Mouse (Mus musculus): ENCODE results near the gene S100a16. TPM values are rescaled to one million over a fixed set of nuclear protein-coding genes. Genes with fewer than 3 reads are reported as not detected.
A peak's percentile ranks its signal among the peaks of the same experiment; 100 is the strongest.

Gene S100a16
- polyA plus RNA-seq, 1 experiment: 10.9 TPM

- WGBS: 87% methylated on average over 4 of the region's 4 CpGs
Observed at GRCm38 (mm10) chr3:90582556-90582955, 45.5 kb downstream of the S100a16 start.

GRCm38 (mm10) chr3:90583893-90584292 is 46.8 kb downstream of the S100a16 start:
- H3K4me3 ChIP-seq (replicated peaks; ENCODE audit: control insufficient read depth, low read depth, low read length): no peak overlapping the region
- no peak overlapping the region for H3K27ac ChIP-seq (ENCODE audit: control insufficient read depth, insufficient read depth, low read depth, low read length, poor library complexity)
- H3K4me1 ChIP-seq (ENCODE audit: control insufficient read depth, insufficient read depth, low read length): peaks cover 8% of the 10 kb centered on the region
- WGBS: 39% methylated on average over 3 of the region's 3 CpGs
- TF ChIP-seq POLR2A (IDR thresholded peaks at IDR 0.05; ENCODE audit: borderline replicate concordance, control insufficient read depth, low read depth, low read length) (no peak), CTCF (IDR thresholded peaks at IDR 0.05; ENCODE audit: control insufficient read depth, insufficient read depth, low read length) (no peak)

More at GRCm38 (mm10) chr3:90582556-90582955, 45.5 kb downstream of the S100a16 start:
- TF ChIP-seq POLR2A (IDR thresholded peaks at IDR 0.05; ENCODE audit: borderline replicate concordance, control insufficient read depth, low read depth, low read length): no peak
- no peak for TF ChIP-seq CTCF (IDR thresholded peaks at IDR 0.05; ENCODE audit: control insufficient read depth, insufficient read depth, low read length)
- peaks cover 4% of the 10 kb centered on the region; the same call in 1 of the 2 replicates for H3K4me1 ChIP-seq (ENCODE audit: control insufficient read depth, insufficient read depth, low read length)
- H3K27ac ChIP-seq (ENCODE audit: control insufficient read depth, insufficient read depth, low read depth, low read length, poor library complexity): no peak overlapping the region
- no peak overlapping the region for H3K4me3 ChIP-seq (replicated peaks; ENCODE audit: control insufficient read depth, low read depth, low read length)

GRCm38 (mm10) chr3:90585595-90585994 is 48.5 kb downstream of the S100a16 start:
- 27% methylated on average over 5 of the region's 5 CpGs for WGBS
- Histone ChIP-seq H3K27ac (ENCODE audit: control insufficient read depth, insufficient read depth, low read depth, low read length, poor library complexity) (no peak overlapping the region), H3K4me3 (replicated peaks; ENCODE audit: control insufficient read depth, low read depth, low read length) (no peak overlapping the region), H3K4me1 (ENCODE audit: control insufficient read depth, insufficient read depth, low read length) (peaks cover 16% of the 10 kb centered on the region)
- no peak for TF ChIP-seq POLR2A (IDR thresholded peaks at IDR 0.05; ENCODE audit: borderline replicate concordance, control insufficient read depth, low read depth, low read length)
- peak; percentile 87 for TF ChIP-seq CTCF (IDR thresholded peaks at IDR 0.05; ENCODE audit: control insufficient read depth, insufficient read depth, low read length)

- H3K4me1 ChIP-seq (ENCODE audit: control insufficient read depth, insufficient read depth, low read length): peaks cover 18% of the 10 kb centered on the region
- WGBS: 58% methylated on average over 15 of the region's 15 CpGs
- TF ChIP-seq CTCF (IDR thresholded peaks at IDR 0.05; ENCODE audit: control insufficient read depth, insufficient read depth, low read length) (no peak), POLR2A (IDR thresholded peaks at IDR 0.05; ENCODE audit: borderline replicate concordance, control insufficient read depth, low read depth, low read length) (no peak)
- H3K27ac ChIP-seq (ENCODE audit: control insufficient read depth, insufficient read depth, low read depth, low read length, poor library complexity): peak overlapping the region; percentile 84
- no peak overlapping the region for H3K4me3 ChIP-seq (replicated peaks; ENCODE audit: control insufficient read depth, low read depth, low read length)
Observed at GRCm38 (mm10) chr3:90586016-90586643, 49.1 kb downstream of the S100a16 start.

- TF ChIP-seq CTCF (IDR thresholded peaks at IDR 0.05; ENCODE audit: control insufficient read depth, insufficient read depth, low read length) (no peak), POLR2A (IDR thresholded peaks at IDR 0.05; ENCODE audit: borderline replicate concordance, control insufficient read depth, low read depth, low read length) (no peak; the same call in 1 of the 2 replicates)
- Histone ChIP-seq H3K4me3 (replicated peaks; ENCODE audit: control insufficient read depth, low read depth, low read length) (peak overlapping the region; percentile 21), H3K4me1 (ENCODE audit: control insufficient read depth, insufficient read depth, low read length) (peaks cover 18% of the 10 kb centered on the region), H3K27ac (ENCODE audit: control insufficient read depth, insufficient read depth, low read depth, low read length, poor library complexity) (peak overlapping the region; percentile 84)
- WGBS: 2% methylated on average over 10 of the region's 10 CpGs
Observed at GRCm38 (mm10) chr3:90586906-90587305, 49.9 kb downstream of the S100a16 start.

- H3K27ac ChIP-seq (ENCODE audit: control insufficient read depth, insufficient read depth, low read depth, low read length, poor library complexity): peak overlapping the region; percentile 84
- H3K4me3 ChIP-seq (replicated peaks; ENCODE audit: control insufficient read depth, low read depth, low read length): peak overlapping the region; percentile 21
- H3K4me1 ChIP-seq (ENCODE audit: control insufficient read depth, insufficient read depth, low read length): peaks cover 18% of the 10 kb centered on the region
- no peak for TF ChIP-seq CTCF (IDR thresholded peaks at IDR 0.05; ENCODE audit: control insufficient read depth, insufficient read depth, low read length)
- no peak for TF ChIP-seq POLR2A (IDR thresholded peaks at IDR 0.05; ENCODE audit: borderline replicate concordance, control insufficient read depth, low read depth, low read length)
- WGBS: 65% methylated on average over 14 of the region's 14 CpGs
Observed at GRCm38 (mm10) chr3:90587361-90588101, 50.5 kb downstream of the S100a16 start.

- H3K27ac ChIP-seq (ENCODE audit: control insufficient read depth, insufficient read depth, low read depth, low read length, poor library complexity): peak overlapping the region; percentile 98
- H3K4me3 ChIP-seq (replicated peaks; ENCODE audit: control insufficient read depth, low read depth, low read length): peak overlapping the region; percentile 4
- TF ChIP-seq POLR2A (IDR thresholded peaks at IDR 0.05; ENCODE audit: borderline replicate concordance, control insufficient read depth, low read depth, low read length): 0 out of 2 replicates have a peak, but pooled peaks have one; percentile 28
- no peak for TF ChIP-seq CTCF (IDR thresholded peaks at IDR 0.05; ENCODE audit: control insufficient read depth, insufficient read depth, low read length)
- H3K4me1 ChIP-seq (ENCODE audit: control insufficient read depth, insufficient read depth, low read length): peaks cover 18% of the 10 kb centered on the region
- WGBS: 20% methylated on average over 6 of the region's 6 CpGs
Observed at GRCm38 (mm10) chr3:90589390-90589789, 52.3 kb downstream of the S100a16 start.

- TF ChIP-seq CTCF (IDR thresholded peaks at IDR 0.05; ENCODE audit: control insufficient read depth, insufficient read depth, low read length) (no peak), POLR2A (IDR thresholded peaks at IDR 0.05; ENCODE audit: borderline replicate concordance, control insufficient read depth, low read depth, low read length) (no peak)
- H3K27ac ChIP-seq (ENCODE audit: control insufficient read depth, insufficient read depth, low read depth, low read length, poor library complexity): peak within 1 kb of the TSS; percentile 98
- WGBS: 64% methylated on average over 8 of the region's 8 CpGs
- peaks cover 18% of the 10 kb centered on the region for H3K4me1 ChIP-seq (ENCODE audit: control insufficient read depth, insufficient read depth, low read length)
- H3K4me3 ChIP-seq (replicated peaks; ENCODE audit: control insufficient read depth, low read depth, low read length): peak within 1 kb of the TSS; percentile 16
Observed at GRCm38 (mm10) chr3:90589947-90590346, 52.9 kb downstream of the S100a16 start, which contains the start of gene S100a2. TSS of gene S100a2 (plus strand) at chr3:90590247.

Other genes with a start within 250 kb of the S100a16 start
- gene Gatad2b, start 244.1 kb upstream of the S100a16 start, polyA plus RNA-seq (2011; ENCODE audit: insufficient read depth, insufficient read length, low replicate concordance, missing spikeins): 13.9 and 17.5 TPM in 2 replicates
- gene Slc27a3, start 147.3 kb upstream of the S100a16 start, polyA plus RNA-seq (2011; ENCODE audit: insufficient read depth, insufficient read length, low replicate concordance, missing spikeins): 4.4 and 5.6 TPM in 2 replicates
- gene Ints3, start 103.6 kb upstream of the S100a16 start, polyA plus RNA-seq (2011; ENCODE audit: insufficient read depth, insufficient read length, low replicate concordance, missing spikeins): 7.1 and 21.2 TPM in 2 replicates
- gene Npr1, start 71.4 kb upstream of the S100a16 start, polyA plus RNA-seq (2011; ENCODE audit: insufficient read depth, insufficient read length, low replicate concordance, missing spikeins): 6.4 and 10.6 TPM in 2 replicates
- gene Ilf2, start 61.1 kb upstream of the S100a16 start, polyA plus RNA-seq (2011; ENCODE audit: insufficient read depth, insufficient read length, low replicate concordance, missing spikeins): 85.2 and 110 TPM in 2 replicates
- gene Snapin, start 46.2 kb upstream of the S100a16 start, polyA plus RNA-seq (2011; ENCODE audit: insufficient read depth, insufficient read length, low replicate concordance, missing spikeins): 14.8 and 22.4 TPM in 2 replicates
- gene Chtop, start 27.8 kb upstream of the S100a16 start, polyA plus RNA-seq (2011; ENCODE audit: insufficient read depth, insufficient read length, low replicate concordance, missing spikeins): 74.1 and 92.0 TPM in 2 replicates
- gene S100a1, start 22.9 kb upstream of the S100a16 start, polyA plus RNA-seq (2011; ENCODE audit: insufficient read depth, insufficient read length, low replicate concordance, missing spikeins): 33.5 and 34.4 TPM in 2 replicates
- 60.0 and 93.3 TPM in 2 replicates for gene S100a13, start 22.8 kb upstream of the S100a16 start, polyA plus RNA-seq (2011; ENCODE audit: insufficient read depth, insufficient read length, low replicate concordance, missing spikeins)
- not detected in 2 replicates for gene S100a14, start 10.4 kb upstream of the S100a16 start, polyA plus RNA-seq (2011; ENCODE audit: insufficient read depth, insufficient read length, low replicate concordance, missing spikeins)
- gene S100a3, start 23.3 kb downstream of the S100a16 start, polyA plus RNA-seq (2011; ENCODE audit: insufficient read depth, insufficient read length, low replicate concordance, missing spikeins): not detected in 2 replicates
- not detected in 2 replicates for gene S100a2, start 53.0 kb downstream of the S100a16 start, polyA plus RNA-seq (2011; ENCODE audit: insufficient read depth, insufficient read length, low replicate concordance, missing spikeins)
- gene Gm42674, start 64.7 kb downstream of the S100a16 start, polyA plus RNA-seq (2011; ENCODE audit: insufficient read depth, insufficient read length, low replicate concordance, missing spikeins): not detected in 2 replicates
- 71.4 and 238 TPM in 2 replicates for gene S100a4, start 66.5 kb downstream of the S100a16 start, polyA plus RNA-seq (2011; ENCODE audit: insufficient read depth, insufficient read length, low replicate concordance, missing spikeins)
- not detected in 2 replicates for gene S100a5, start 71.3 kb downstream of the S100a16 start, polyA plus RNA-seq (2011; ENCODE audit: insufficient read depth, insufficient read length, low replicate concordance, missing spikeins)
- 391 and 969 TPM in 2 replicates for gene S100a6, start 75.6 kb downstream of the S100a16 start, polyA plus RNA-seq (2011; ENCODE audit: insufficient read depth, insufficient read length, low replicate concordance, missing spikeins)
- 1.0 TPM in 1 of 2 replicates, not detected in the other for gene S100a7a, start 116.8 kb downstream of the S100a16 start, polyA plus RNA-seq (2011; ENCODE audit: insufficient read depth, insufficient read length, low replicate concordance, missing spikeins)
- 4,508 and 18,334 TPM in 2 replicates for gene S100a8, start 131.7 kb downstream of the S100a16 start, polyA plus RNA-seq (2011; ENCODE audit: insufficient read depth, insufficient read length, low replicate concordance, missing spikeins)
- 8,678 and 25,400 TPM in 2 replicates for gene S100a9, start 158.5 kb downstream of the S100a16 start, polyA plus RNA-seq (2011; ENCODE audit: insufficient read depth, insufficient read length, low replicate concordance, missing spikeins)
- gene Pglyrp4, start 189.7 kb downstream of the S100a16 start, polyA plus RNA-seq (2011; ENCODE audit: insufficient read depth, insufficient read length, low replicate concordance, missing spikeins): not detected in 2 replicates
- not detected in 2 replicates for gene Gm5849, start 240.6 kb downstream of the S100a16 start, polyA plus RNA-seq (2011; ENCODE audit: insufficient read depth, insufficient read length, low replicate concordance, missing spikeins)